Mouse (Mus musculus) intestine, embryonic 14.5 days (tissue): Measurements from ENCODE around the gene Acacb. TPM values are rescaled to one million over a fixed set of nuclear protein-coding genes. Genes with fewer than 3 reads are reported as not detected.

Source experiments
- ATAC-seq: fragments of 200-750 bp; cut with Nextera tagmentation; replicated peaks from 2 replicates; pipeline ENCODE4 v1.8.0; 2017; ENCODE audit warnings: low read depth, moderate number of reproducible peaks, moderate TSS enrichment, moderate library complexity; ENCODE audit not compliant: low FRiP score, low TSS enrichment
- DNase-seq: peaks from one replicate; pipeline ENCODE4 v3.0.0-alpha.2; 2018; ENCODE audit warnings: low spot score
- H3K27ac ChIP-seq: fragments of 300-500 bp; sonication (generic); 2 replicates; pipeline ENCODE4 v1.5.1; 2014; ENCODE audit warnings: low read depth, mild to moderate bottlenecking, control low read depth
- H3K27me3 ChIP-seq: fragments of 300-500 bp; sonication (generic); replicated peaks from 2 replicates; pipeline ENCODE4 v1.6.1; 2014; ENCODE audit warnings: low read length, control low read depth; ENCODE audit not compliant: control insufficient read depth, insufficient read depth
- H3K36me3 ChIP-seq: fragments of 300-500 bp; sonication (generic); 2 replicates; pipeline ENCODE4 v1.6.1; 2014; ENCODE audit warnings: low read length, control low read depth; ENCODE audit not compliant: control insufficient read depth, insufficient read depth
- H3K4me1 ChIP-seq: fragments of 300-500 bp; sonication (generic); replicated peaks from 2 replicates; pipeline ENCODE4 v1.6.1; 2014; ENCODE audit warnings: low read length, control low read depth, mixed read lengths; ENCODE audit not compliant: control insufficient read depth, insufficient read depth
- H3K4me2 ChIP-seq: fragments of 300-500 bp; sonication (generic); 2 replicates; pipeline ENCODE4 v1.6.1; 2014; ENCODE audit warnings: low read length
- H3K4me3 ChIP-seq: fragments of 300-500 bp; sonication (generic); 2 replicates; pipeline ENCODE4 v1.5.1; 2014; ENCODE audit warnings: low read depth, low read length, control low read depth, mixed read lengths
- H3K9ac ChIP-seq: fragments of 300-500 bp; sonication (generic); 2 replicates; pipeline ENCODE4 v1.6.1; 2014; ENCODE audit warnings: mild to moderate bottlenecking, low read length
- H3K9me3 ChIP-seq: fragments of 300-500 bp; sonication (generic); 2 replicates; pipeline ENCODE4 v1.6.1; 2016; ENCODE audit warnings: low read length, control low read depth; ENCODE audit not compliant: control insufficient read depth
- WGBS: fragments of 180-500 bp; shearing (Covaris S2); extraction: QIAGEN DNeasy Blood & Tissue Kit; methylation state at CpG from one replicate; pipeline ENCODE4 v1.1.7; 2014; 5-methylcytosine and 5-hydroxymethylcytosine counted together
- polyA plus RNA-seq: library from polyadenylated mRNA; unstranded; fragments of >200 nt; fragmentation: Nextera tagmentation; extraction: Ambion mirVana; gene quantifications from 2 replicates; pipeline ENCODE4 v1.2.1, GENCODE M21; 2014

The Acacb gene
- polyA plus RNA-seq, 1 experiment from 2014 or later, result 2.4 TPM

DNA sequence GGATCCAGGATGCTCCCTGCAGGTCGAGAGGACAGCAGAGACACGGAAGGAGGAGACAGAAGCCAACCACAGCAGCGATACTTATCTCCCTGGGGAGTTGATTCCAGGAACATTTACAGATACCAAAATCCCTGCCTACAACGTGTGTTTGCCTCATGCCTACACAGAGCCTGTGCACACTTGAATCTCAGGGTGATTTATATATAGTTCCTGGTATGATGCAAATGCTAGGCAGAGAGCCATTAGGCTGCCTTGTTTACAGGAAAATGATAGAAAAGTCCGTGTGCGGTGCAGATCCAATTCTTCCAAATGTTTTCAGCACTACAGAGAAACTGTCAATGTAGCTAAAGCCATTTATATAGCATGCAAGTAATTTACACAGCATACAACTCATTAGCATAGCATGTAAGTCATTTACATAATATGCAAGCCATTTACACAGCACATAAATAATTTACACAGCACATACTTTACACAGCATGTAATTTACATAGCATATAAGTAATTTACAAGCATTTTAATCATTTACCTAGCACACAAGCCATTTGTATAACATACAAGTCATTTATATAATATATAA lies 16.9 kb downstream of the Acacb start:
- no peaks in the 10 kb centered on the region for H3K4me1 ChIP-seq
- H3K4me3 ChIP-seq, result no peak overlapping the region
- no peak overlapping the region for H3K4me2 ChIP-seq
- ATAC-seq (no peak), DNase-seq (no peak)
- no peak overlapping the region for H3K27ac ChIP-seq
- no peak overlapping the region for H3K9ac ChIP-seq
- no peaks in the 10 kb centered on the region for H3K27me3 ChIP-seq
- no peaks in the 10 kb centered on the region for H3K9me3 ChIP-seq
- no peaks in the 10 kb centered on the region for H3K36me3 ChIP-seq
- 54% methylated on average over 6 of the region's 6 CpGs for WGBS

GRCm38 (mm10) chr5:114170345-114170744 lies 24.0 kb downstream of the Acacb start:
- ATAC-seq (no peak), DNase-seq (no peak)
- 80% methylated on average over 7 of the region's 7 CpGs for WGBS
- H3K9me3 ChIP-seq, result no peaks in the 10 kb centered on the region
- no peak overlapping the region for H3K27ac ChIP-seq
- no peaks in the 10 kb centered on the region for H3K4me1 ChIP-seq
- no peak overlapping the region for H3K9ac ChIP-seq
- no peaks in the 10 kb centered on the region for H3K36me3 ChIP-seq
- H3K4me3 ChIP-seq, result no peak overlapping the region
- no peaks in the 10 kb centered on the region for H3K27me3 ChIP-seq
- H3K4me2 ChIP-seq, result no peak overlapping the region

DNA sequence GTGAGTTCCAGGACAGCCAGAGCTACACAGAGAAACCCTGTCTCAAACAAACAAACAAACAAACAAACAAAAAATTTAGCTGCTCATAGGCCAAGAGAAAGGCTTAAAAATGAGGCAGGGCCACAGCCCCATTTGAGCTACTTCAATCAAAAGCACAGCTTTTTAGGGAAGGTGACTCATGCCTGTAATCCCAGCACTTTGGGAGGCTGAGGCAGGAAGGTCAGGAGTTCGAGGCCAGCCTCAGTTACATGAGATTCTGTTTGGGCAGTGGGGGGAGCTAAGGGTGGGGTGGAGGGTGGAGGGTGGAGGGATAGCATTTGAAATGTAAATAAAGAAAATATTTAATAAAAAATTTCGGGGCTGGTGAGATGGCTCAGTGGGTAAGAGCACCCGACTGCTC lies 26.6 kb downstream of the Acacb start:
- H3K27me3 ChIP-seq, result no peaks in the 10 kb centered on the region
- ATAC-seq (no peak), DNase-seq (no peak)
- no peaks in the 10 kb centered on the region; the same call in 1 of the 2 replicates for H3K4me1 ChIP-seq
- H3K27ac ChIP-seq, result no peak overlapping the region
- WGBS, result 94% methylated on average over 3 of the region's 3 CpGs
- no peak overlapping the region for H3K4me3 ChIP-seq
- H3K4me2 ChIP-seq, result no peak overlapping the region
- no peak overlapping the region for H3K9ac ChIP-seq
- H3K9me3 ChIP-seq, result no peaks in the 10 kb centered on the region
- no peaks in the 10 kb centered on the region for H3K36me3 ChIP-seq

DNA sequence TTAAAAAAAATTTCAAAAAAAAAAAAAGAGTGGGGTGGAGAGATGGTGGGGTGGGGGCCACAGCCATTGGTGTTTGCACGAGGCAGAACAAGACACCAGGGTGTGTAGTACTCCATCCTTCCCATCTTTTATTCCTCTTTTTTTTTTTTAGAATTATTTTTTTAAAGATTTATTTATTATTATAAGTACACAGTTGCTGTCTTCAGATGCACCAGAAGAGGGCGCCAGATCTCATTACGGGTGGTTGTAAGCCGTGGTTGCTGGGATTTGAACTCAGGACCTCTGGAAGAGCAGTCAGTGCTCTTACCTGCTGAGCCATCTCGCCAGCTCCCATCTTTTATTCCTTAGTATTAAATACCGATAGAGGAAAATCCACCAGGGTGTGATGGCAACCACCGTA lies 27.1 kb downstream of the Acacb start:
- H3K9me3 ChIP-seq, result no peaks in the 10 kb centered on the region
- no peaks in the 10 kb centered on the region for H3K27me3 ChIP-seq
- DNase-seq, result no peak
- H3K4me1 ChIP-seq, result no peaks in the 10 kb centered on the region; the same call in 1 of the 2 replicates
- H3K4me2 ChIP-seq, result no peak overlapping the region
- H3K27ac ChIP-seq, result no peak overlapping the region
- no peaks in the 10 kb centered on the region for H3K36me3 ChIP-seq
- H3K9ac ChIP-seq, result no peak overlapping the region
- no peak for ATAC-seq
- WGBS, result 73% methylated on average over 7 of the region's 7 CpGs
- H3K4me3 ChIP-seq, result no peak overlapping the region

DNA sequence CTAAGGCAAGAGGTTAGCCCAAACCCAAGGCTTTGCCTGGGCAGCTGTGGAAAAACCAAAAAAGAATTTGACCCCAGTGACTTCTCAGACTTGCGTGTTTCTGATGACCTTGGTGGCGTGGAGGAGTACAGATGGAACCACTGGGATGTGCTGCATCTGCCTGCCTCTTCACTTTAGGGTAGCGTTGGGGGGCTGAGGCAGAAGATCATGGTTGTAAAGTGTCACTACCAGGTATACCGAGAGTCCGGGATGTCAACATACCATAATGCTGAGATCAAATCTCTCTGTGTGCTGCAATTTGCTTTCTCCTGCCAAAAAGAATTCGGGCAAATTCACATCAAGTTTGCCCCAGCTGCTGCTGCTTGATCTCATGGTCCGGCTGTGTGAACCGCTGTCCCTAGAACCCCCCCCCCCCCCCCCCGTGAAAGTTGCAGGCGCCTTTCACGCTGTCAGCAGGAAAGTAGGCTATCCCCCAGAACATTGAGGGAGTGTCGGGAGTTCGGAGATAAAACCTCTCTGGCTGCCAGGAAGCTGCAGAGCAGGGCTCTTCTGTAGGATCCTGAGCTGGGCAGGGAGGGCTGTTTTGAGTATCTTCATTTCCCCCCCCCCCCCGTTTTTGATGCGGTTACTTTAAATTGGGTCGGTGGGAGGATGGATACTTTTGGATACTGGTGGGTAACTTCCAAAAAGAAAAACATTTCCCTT lies 27.7 kb downstream of the Acacb start:
- no peak overlapping the region for H3K27ac ChIP-seq
- no peak for DNase-seq
- H3K4me2 ChIP-seq, result peak overlapping the region; percentile 23; the same call in 1 of the 2 replicates
- H3K36me3 ChIP-seq, result no peaks in the 10 kb centered on the region
- WGBS, result 21% methylated on average over 16 of the region's 16 CpGs
- H3K4me1 ChIP-seq, result no peaks in the 10 kb centered on the region; the same call in 1 of the 2 replicates
- no peaks in the 10 kb centered on the region for H3K9me3 ChIP-seq
- ATAC-seq, result no peak
- H3K4me3 ChIP-seq, result no peak overlapping the region
- H3K9ac ChIP-seq, result no peak overlapping the region
- no peaks in the 10 kb centered on the region for H3K27me3 ChIP-seq

- WGBS, result 14% methylated on average over 16 of the region's 16 CpGs
Measured at GRCm38 (mm10) chr5:114174639-114175038, 28.3 kb downstream of the Acacb start.

DNA sequence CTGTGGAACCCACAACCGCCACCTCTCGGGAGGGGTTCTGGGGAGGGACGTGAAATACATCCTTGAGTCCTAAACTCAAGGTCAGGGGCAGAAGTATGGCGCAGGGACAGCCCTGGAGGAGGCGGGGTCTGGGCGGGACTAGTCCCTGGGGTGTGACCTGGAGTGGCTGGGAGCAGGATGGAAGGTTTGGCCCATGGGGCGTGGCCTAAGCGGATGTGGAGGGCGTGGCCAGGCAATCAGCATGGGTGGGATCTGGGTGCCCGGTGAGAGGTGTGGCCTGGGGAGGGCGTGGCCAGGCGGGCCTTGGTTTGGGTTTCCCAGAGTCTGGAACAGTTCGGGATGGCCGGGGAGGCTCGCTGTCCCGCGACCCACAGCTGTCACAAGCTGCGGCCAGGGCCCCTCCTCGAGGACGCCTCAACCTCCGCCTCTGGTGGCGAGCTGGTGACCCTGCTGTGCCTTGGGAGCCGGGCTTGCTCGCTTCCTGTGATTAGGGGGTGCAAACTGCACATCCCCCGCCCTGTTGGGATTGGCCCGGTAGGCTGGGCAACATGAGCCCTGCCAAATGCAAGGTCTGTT lies 29.3 kb downstream of the Acacb start:
- DNase-seq (peak; percentile 94), ATAC-seq (peak; percentile 96)
- H3K4me1 ChIP-seq, result no peaks in the 10 kb centered on the region; the same call in 1 of the 2 replicates
- H3K4me2 ChIP-seq, result peak overlapping the region; percentile 84
- peak overlapping the region; percentile 33 for H3K9ac ChIP-seq
- H3K9me3 ChIP-seq, result no peaks in the 10 kb centered on the region
- H3K4me3 ChIP-seq, result peak overlapping the region; percentile 54
- no peak overlapping the region for H3K27ac ChIP-seq
- no peaks in the 10 kb centered on the region for H3K36me3 ChIP-seq
- H3K27me3 ChIP-seq, result no peaks in the 10 kb centered on the region
- WGBS, result under 1% methylated on average over 26 of the region's 26 CpGs

More at GRCm38 (mm10) chr5:114174639-114175038, 28.3 kb downstream of the Acacb start:
- Histone ChIP-seq H3K27me3 (no peaks in the 10 kb centered on the region), H3K36me3 (no peaks in the 10 kb centered on the region), H3K4me3 (no peak overlapping the region; the same call in 1 of the 2 replicates), H3K9ac (no peak overlapping the region), H3K9me3 (no peaks in the 10 kb centered on the region), H3K27ac (no peak overlapping the region), H3K4me1 (no peaks in the 10 kb centered on the region; the same call in 1 of the 2 replicates), H3K4me2 (peak overlapping the region; percentile 23; the same call in 1 of the 2 replicates)
- DNase-seq (peak; percentile 76), ATAC-seq (no peak)

- H3K27ac ChIP-seq, result no peak overlapping the region
- 60% methylated on average over 8 of the region's 8 CpGs for WGBS
- peak overlapping the region; percentile 84 for H3K4me2 ChIP-seq
- DNase-seq (no peak), ATAC-seq (no peak)
- H3K4me1 ChIP-seq, result no peaks in the 10 kb centered on the region; the same call in 1 of the 2 replicates
- no peaks in the 10 kb centered on the region for H3K36me3 ChIP-seq
- H3K4me3 ChIP-seq, result peak overlapping the region; percentile 54
- peak overlapping the region; percentile 33; the same call in 1 of the 2 replicates for H3K9ac ChIP-seq
- H3K9me3 ChIP-seq, result no peaks in the 10 kb centered on the region
- no peaks in the 10 kb centered on the region for H3K27me3 ChIP-seq
Measured at GRCm38 (mm10) chr5:114176548-114177400, 30.4 kb downstream of the Acacb start.
